Mouse (Mus musculus): Measurements from ENCODE around the gene Myh1.

DNA sequence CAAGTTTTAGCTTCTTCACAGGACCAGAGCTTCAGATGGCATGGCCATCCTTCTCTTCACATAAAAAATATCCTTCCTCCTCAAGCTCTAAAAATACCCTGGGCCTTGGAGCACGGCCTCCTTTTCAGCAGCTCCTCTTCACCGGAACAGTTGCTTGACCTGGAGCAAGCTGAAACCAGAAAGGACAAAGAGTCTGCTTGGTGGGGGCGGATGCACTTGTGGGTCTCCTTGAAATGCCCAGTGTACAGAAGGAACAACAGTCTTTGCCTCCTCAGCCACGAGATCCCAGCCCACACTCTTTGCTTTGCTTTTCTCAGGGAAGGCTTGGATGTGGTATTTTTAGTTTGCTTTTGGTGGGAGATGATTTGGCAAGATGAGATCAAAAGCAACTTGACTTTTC, 36.2 kb upstream of the Myh1 start:
- no peak for TF ChIP-seq CTCF (IDR thresholded peaks at IDR 0.05; ENCODE audit: extremely low read depth, insufficient read depth, insufficient read length, insufficient replicate concordance)
- no peak for TF ChIP-seq POLR2A (IDR thresholded peaks at IDR 0.05; ENCODE audit: low read depth, low read length)

Measured in spleen, adult 2 months (tissue).